Mouse (Mus musculus): ENCODE results near the gene Fkbp8. TPM values are rescaled to one million over a fixed set of nuclear protein-coding genes. Genes with fewer than 3 reads are reported as not detected.

The Fkbp8 gene
- total and polyA plus RNA-seq, 3 experiments, result 176 to 266 (median 178) TPM

- Histone ChIP-seq H3K9me3 (replicated peaks; ENCODE audit: low read length) (no peaks in the 10 kb centered on the region), H3K4me2 (ENCODE audit: insufficient read depth, low read depth, poor library complexity, severe bottlenecking) (no peak overlapping the region)
These were observed 8.2 kb downstream of the Fkbp8 start for GRCm38 (mm10) chr8:70535701-70536100.

GRCm38 (mm10) chr8:70538024-70538579 lies 10.6 kb downstream of the Fkbp8 start:
- Histone ChIP-seq H3K4me2 (ENCODE audit: insufficient read depth, low read depth, poor library complexity, severe bottlenecking) (peak overlapping the region; percentile 78), H3K4me3 (replicated peaks in 1 of 3; ENCODE audit: low read depth in 2 of 3, low read length in 2 of 3, poor library complexity in 1 of 3) (peak overlapping the region; percentile 48 to 94 (median 62)), H3K9ac (ENCODE audit: insufficient read depth, low read depth) (peak overlapping the region; percentile 47), H3K4me1 (ENCODE audit: control insufficient read depth in 1 of 2, insufficient read depth in 2 of 2) (peaks cover 9 to 36% of the 10 kb centered on the region in 2 experiments), H3K36me3 (replicated peaks in 1 of 2; ENCODE audit: control insufficient read depth in 1 of 2, insufficient read depth in 1 of 2, low read length in 1 of 2) (peaks cover 34 to 54% of the 10 kb centered on the region in 2 experiments), H3K79me2 (replicated peaks; ENCODE audit: control insufficient read depth, extremely low read depth, insufficient read depth, poor library complexity, severe bottlenecking) (peaks cover 29% of the 10 kb centered on the region), H3K27me3 (replicated peaks) (no peaks in the 10 kb centered on the region), H3K27ac (ENCODE audit: insufficient read depth, low read depth) (peak overlapping the region; percentile 40), H3K9me3 (replicated peaks; ENCODE audit: low read length) (no peaks in the 10 kb centered on the region)
- peak; percentile 83 for DNase-seq (ENCODE audit: extremely low read depth)
- dilution Hi-C loops (cut with MboI; ENCODE audit: extremely low pct_ligation_motif_present, extremely low pct_unique_long_range_greater_than_20kb, low sequenced_read_pairs) (no loop called here), in situ Hi-C loops (cut with MboI; ENCODE audit: low pct_ligation_motif_present, low pct_unique_long_range_greater_than_20kb, low sequenced_read_pairs) (no loop called here)
- TF ChIP-seq ZC3H11A (IDR thresholded peaks at IDR 0.05; ENCODE audit: low read depth, low read length), result no peak
- no peak for TF ChIP-seq TCF12 (IDR thresholded peaks at IDR 0.05; ENCODE audit: low read depth, low read length)
- 0 out of 2 replicates have a peak, but pooled peaks have one; percentile 17 for TF ChIP-seq HCFC1 (IDR thresholded peaks at IDR 0.05; ENCODE audit: low read depth, low read length)
- TF ChIP-seq ZKSCAN1 (IDR thresholded peaks at IDR 0.05; ENCODE audit: borderline replicate concordance, low read depth, low read length), result no peak
- 0 out of 2 replicates have a peak, but pooled peaks have one; percentile 22 for TF ChIP-seq EP300 (IDR thresholded peaks at IDR 0.05; ENCODE audit: low read length)
- no peak for TF ChIP-seq RAD21 (IDR thresholded peaks at IDR 0.05; ENCODE audit: low read depth, low read length)
- 0 out of 2 replicates have a peak, but pooled peaks have one; percentile 40 for TF ChIP-seq MAX (IDR thresholded peaks at IDR 0.05; ENCODE audit: low read length)
- TF ChIP-seq SIN3A (IDR thresholded peaks at IDR 0.05; ENCODE audit: low read length), result peak; percentile 30; the same call in 1 of the 2 replicates
- TF ChIP-seq MAZ (IDR thresholded peaks at IDR 0.05; ENCODE audit: low read depth, low read length), result 0 out of 2 replicates have a peak, but pooled peaks have one; percentile 43
- TF ChIP-seq SMC3 (IDR thresholded peaks at IDR 0.05; ENCODE audit: low read depth, low read length), result no peak
- TF ChIP-seq GABPA (IDR thresholded peaks at IDR 0.05; ENCODE audit: insufficient replicate concordance, low read depth, low read length), result no peak
- no peak; the same call in 1 of the 2 replicates for TF ChIP-seq ZMIZ1 (IDR thresholded peaks at IDR 0.05; ENCODE audit: low read depth, low read length)
- TF ChIP-seq PAX5 (IDR thresholded peaks at IDR 0.05; ENCODE audit: low read length), result no peak
- TF ChIP-seq USF2 (conservative IDR thresholded peaks at IDR 0.05; ENCODE audit: low read depth, low read length), result no peak
- no peak for TF ChIP-seq USF1 (IDR thresholded peaks at IDR 0.05; ENCODE audit: low read depth, low read length)
- no peak for TF ChIP-seq RCOR1 (conservative IDR thresholded peaks at IDR 0.05; ENCODE audit: low read depth, low read length)
- no peak for TF ChIP-seq CTCF (conservative IDR thresholded peaks at IDR 0.05 in 1 of 2, IDR thresholded peaks at IDR 0.05 in 1 of 2; ENCODE audit: low read depth in 2 of 2, low read length in 2 of 2)
- TF ChIP-seq TBP (conservative IDR thresholded peaks at IDR 0.05; ENCODE audit: low read depth, low read length), result no peak
- no peak for TF ChIP-seq UBTF (IDR thresholded peaks at IDR 0.05; ENCODE audit: low read depth, low read length)
- TF ChIP-seq NELFE (IDR thresholded peaks at IDR 0.05; ENCODE audit: low read depth, low read length), result no peak
- TF ChIP-seq JUN (IDR thresholded peaks at IDR 0.05; ENCODE audit: insufficient read depth, low read depth, low read length), result no peak
- no peak for TF ChIP-seq ZNF384 (IDR thresholded peaks at IDR 0.05; ENCODE audit: low read depth, low read length)
- peak; percentile 35; the same call in 1 of the 2 replicates for TF ChIP-seq NRF1 (IDR thresholded peaks at IDR 0.05; ENCODE audit: low read depth, low read length)
- TF ChIP-seq MXI1 (IDR thresholded peaks at IDR 0.05; ENCODE audit: low read depth, low read length), result 0 out of 2 replicates have a peak, but pooled peaks have one; percentile 49
- no peak for TF ChIP-seq MYC (IDR thresholded peaks at IDR 0.05; ENCODE audit: low read depth, low read length)
- 0 out of 2 replicates have a peak, but pooled peaks have one; percentile 27 for TF ChIP-seq CHD2 (IDR thresholded peaks at IDR 0.05; ENCODE audit: low read length)
- TF ChIP-seq POLR2AphosphoS2 (IDR thresholded peaks at IDR 0.05; ENCODE audit: low read depth, low read length), result peak; percentile 89
- no peak for TF ChIP-seq CHD1 (IDR thresholded peaks at IDR 0.05; ENCODE audit: low read depth, low read length)

More at GRCm38 (mm10) chr8:70535701-70536100, 8.2 kb downstream of the Fkbp8 start:
- H3K27me3 ChIP-seq (replicated peaks), result no peaks in the 10 kb centered on the region
- dilution Hi-C loops (cut with MboI; ENCODE audit: extremely low pct_ligation_motif_present, extremely low pct_unique_long_range_greater_than_20kb, low sequenced_read_pairs), result no loop called here
- TF ChIP-seq ELF1 (IDR thresholded peaks at IDR 0.05; ENCODE audit: low read depth, low read length) (no peak), ETS1 (conservative IDR thresholded peaks at IDR 0.05; ENCODE audit: low read depth, low read length) (no peak), ZKSCAN1 (IDR thresholded peaks at IDR 0.05; ENCODE audit: borderline replicate concordance, low read depth, low read length) (no peak), SMC3 (IDR thresholded peaks at IDR 0.05; ENCODE audit: low read depth, low read length) (no peak), KAT2A (IDR thresholded peaks at IDR 0.05; ENCODE audit: insufficient replicate concordance, low read length) (no peak), POLR2AphosphoS2 (IDR thresholded peaks at IDR 0.05; ENCODE audit: low read depth, low read length) (no peak), RCOR1 (conservative IDR thresholded peaks at IDR 0.05; ENCODE audit: low read depth, low read length) (no peak), MAX (IDR thresholded peaks at IDR 0.05; ENCODE audit: low read length) (no peak), EP300 (IDR thresholded peaks at IDR 0.05; ENCODE audit: low read length) (no peak), TBP (conservative IDR thresholded peaks at IDR 0.05; ENCODE audit: low read depth, low read length) (no peak), ZNF384 (IDR thresholded peaks at IDR 0.05; ENCODE audit: low read depth, low read length) (no peak), ZC3H11A (IDR thresholded peaks at IDR 0.05; ENCODE audit: low read depth, low read length) (no peak), IRF4 (IDR thresholded peaks at IDR 0.05; ENCODE audit: low read depth, low read length) (no peak)
- DNase-seq (ENCODE audit: extremely low read depth), result no peak
- in situ Hi-C loops (cut with MboI; ENCODE audit: low pct_ligation_motif_present, low pct_unique_long_range_greater_than_20kb, low sequenced_read_pairs), result no loop called here
- H3K4me1 ChIP-seq (ENCODE audit: control insufficient read depth in 1 of 2, insufficient read depth in 2 of 2), result peaks cover 4 to 23% of the 10 kb centered on the region in 2 experiments
- peaks cover 9% of the 10 kb centered on the region for H3K79me2 ChIP-seq (replicated peaks; ENCODE audit: control insufficient read depth, extremely low read depth, insufficient read depth, poor library complexity, severe bottlenecking)
- peaks cover 58 to 64% of the 10 kb centered on the region in 2 experiments for H3K36me3 ChIP-seq (replicated peaks in 1 of 2; ENCODE audit: control insufficient read depth in 1 of 2, insufficient read depth in 1 of 2, low read length in 1 of 2)
- H3K9ac ChIP-seq (ENCODE audit: insufficient read depth, low read depth), result no peak overlapping the region
- no peak overlapping the region for H3K27ac ChIP-seq (ENCODE audit: insufficient read depth, low read depth)
- H3K4me3 ChIP-seq (replicated peaks in 1 of 3; ENCODE audit: low read depth in 2 of 3, low read length in 2 of 3, poor library complexity in 1 of 3), result no peak overlapping the region
